Mouse (Mus musculus): Measurements from ENCODE around the gene Gm7137.
"Not testable (repeated sequence)": the region's sequence is repeated elsewhere in the genome, so short reads cannot be mapped to it uniquely, and the experiment has no call there.

The Gm7137 gene

DNA sequence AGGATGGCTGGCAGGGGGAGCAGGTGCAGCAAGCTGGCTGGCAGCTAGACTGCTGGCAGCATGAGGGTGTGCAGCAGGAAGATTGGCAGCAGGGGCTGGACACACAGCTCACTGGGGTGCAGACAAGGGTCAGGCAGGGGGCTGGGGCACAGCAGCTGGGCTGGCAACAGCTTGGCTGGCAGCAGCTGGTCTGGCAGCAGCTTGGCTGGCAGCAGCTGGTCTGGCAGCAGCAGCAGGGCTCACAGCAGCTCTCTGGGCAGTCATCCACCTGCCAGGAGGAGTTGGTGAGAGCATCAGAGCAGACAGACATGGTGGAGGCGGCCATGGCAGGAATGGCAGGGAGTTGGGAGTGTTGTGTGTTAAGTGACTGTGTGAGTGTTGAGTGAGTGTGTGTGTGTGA is at the start of gene Gm7137:
Gene Gm7137, minus strand, starts transcription at position 325 of the 400 bp plus-strand sequence.
- DNase-seq = not testable (repeated sequence)

DNA sequence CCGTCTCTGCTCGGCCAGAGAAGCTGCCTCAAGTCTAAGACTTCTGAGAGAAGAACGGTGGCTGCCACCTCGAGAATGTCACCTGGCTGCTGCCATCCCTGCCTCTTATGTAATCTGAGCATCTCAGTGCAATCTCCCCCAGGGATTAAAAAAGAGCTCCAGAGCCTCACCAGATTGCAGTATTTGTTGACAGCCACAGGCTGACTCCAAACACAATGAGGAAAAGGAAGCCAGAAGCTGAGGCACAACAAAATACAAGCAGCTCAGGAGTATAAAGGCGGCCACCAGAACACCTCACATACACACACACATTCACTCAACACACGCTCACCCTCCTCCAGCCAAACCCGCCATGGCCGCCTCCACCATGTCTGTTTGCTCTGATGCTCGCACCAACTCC is 47.6 kb upstream of the Gm7137 start, which contains the start of gene Krtap10-10:
Gene Krtap10-10, plus strand, starts transcription at position 301 of the 400 bp plus-strand sequence.
- DNase-seq = no peak

DNA sequence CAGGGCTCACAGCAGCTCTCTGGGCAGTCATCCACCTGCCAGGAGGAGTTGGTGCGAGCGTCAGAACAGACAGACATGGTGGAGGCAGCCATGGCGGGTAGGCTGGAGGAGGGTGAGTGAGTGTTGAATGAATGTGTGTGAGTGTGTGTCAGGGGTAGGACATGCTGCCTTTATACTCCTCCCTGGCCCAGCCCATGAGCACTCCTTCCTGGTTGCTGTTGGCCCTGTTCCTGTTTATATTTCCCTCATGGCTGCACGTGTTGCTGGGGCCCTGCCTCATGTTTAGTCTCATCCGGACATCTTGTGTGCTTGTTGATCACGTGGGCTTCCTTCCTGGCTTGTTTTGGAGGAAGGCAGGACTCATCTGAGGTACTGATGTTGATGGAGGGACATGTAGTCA is 39.0 kb upstream of the Gm7137 start, which contains the start of gene Krtap10-4:
Gene Krtap10-4, minus strand, starts transcription at position 145 of the 400 bp plus-strand sequence.
- no peak for DNase-seq

DNA sequence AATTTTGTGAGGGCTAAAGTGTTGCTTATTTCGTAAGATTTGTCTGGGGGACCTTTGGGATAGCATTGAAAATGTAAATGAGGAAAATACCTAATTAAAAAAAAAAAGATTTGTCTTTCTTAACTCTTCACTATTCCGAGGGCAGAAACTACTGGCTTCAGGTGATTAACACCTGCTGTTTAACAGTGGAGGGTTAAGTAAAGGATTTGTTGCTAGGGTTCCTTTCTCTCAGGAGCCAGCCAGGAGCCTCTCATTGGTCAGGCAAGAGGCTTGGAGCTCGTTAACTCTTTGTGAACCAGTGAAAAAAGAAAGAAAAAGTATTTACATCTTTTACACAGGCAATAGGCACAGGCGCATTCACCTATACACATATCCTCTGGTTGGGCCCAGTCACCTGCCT is 31.2 kb upstream of the Gm7137 start:
- no peak for DNase-seq

DNA sequence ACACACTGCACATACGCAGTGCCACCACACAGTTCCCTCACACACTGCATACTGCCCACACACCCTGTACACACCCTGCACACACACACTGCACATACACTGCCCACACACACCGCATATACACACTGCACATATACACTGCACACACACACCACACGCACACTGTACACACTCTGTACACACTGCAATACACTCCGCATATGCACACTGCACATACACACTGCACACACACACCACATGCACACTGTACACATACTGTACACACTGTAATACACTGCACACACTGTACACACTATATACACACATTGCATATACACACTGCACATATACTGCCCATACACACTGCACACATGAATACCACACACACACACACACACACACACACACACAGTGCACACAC is 30.5 kb upstream of the Gm7137 start:
- DNase-seq = no peak

DNA sequence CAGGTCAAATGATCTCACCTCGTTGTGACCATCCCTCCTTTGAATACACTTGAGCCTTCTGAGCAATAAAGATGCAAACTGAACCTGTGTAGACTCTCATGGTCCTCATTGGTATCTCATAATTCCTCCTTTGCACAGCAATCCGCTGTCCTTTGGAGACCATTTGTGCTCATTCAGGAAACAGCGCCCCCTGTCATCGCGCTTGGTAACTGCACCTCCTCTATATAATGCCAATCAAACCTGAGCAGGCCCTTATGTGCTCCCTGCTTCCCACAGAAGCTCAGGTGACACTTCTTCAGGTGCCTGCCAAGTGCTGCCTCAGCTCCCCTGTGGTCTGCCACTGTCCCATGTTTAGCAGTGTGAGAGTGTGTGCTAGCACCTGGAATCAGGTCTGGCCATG is 27.5 kb upstream of the Gm7137 start:
- DNase-seq = peak; percentile 18

DNA sequence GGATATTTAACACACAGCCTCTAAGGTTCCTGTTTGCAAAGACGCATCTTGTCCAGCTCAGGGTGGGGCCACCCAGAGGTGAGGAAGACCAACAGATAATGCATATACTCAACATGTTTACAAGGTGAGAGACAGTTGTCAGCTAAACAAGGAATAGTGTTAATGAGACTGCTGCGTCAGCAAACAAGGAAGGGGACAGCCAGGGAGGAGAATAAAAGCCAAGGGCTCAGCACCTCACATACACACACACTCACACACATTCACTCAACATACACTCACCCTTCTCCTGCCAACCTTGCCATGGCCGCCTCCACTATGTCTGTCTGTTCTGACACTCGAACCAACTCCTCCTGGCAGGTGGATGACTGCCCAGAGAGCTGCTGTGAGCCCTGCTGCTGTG is 26.4 kb upstream of the Gm7137 start, which contains the start of gene Gm2696:
Gene Gm2696, plus strand, starts transcription at position 301 of the 400 bp plus-strand sequence.
- no peak for DNase-seq

DNA sequence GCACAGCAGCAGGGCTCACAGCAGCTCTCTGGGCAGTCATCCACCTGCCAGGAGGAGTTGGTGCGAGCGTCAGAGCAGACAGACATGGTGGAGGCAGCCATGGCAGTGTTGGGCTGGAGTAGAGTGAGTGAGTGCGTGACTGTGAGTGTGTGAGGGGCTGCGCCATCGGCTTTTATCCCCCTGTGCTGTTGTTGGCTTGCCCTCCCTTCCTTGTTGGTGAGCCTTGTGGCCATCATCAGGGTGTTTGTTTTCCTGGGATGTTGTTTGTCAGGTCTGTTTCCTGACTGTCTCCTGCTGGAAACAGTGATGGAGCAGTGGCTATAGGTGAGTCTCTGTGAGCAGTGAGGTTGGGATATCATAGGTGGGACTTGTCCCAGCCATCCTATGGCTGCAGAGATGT is 23.7 kb upstream of the Gm7137 start, which contains the start of gene Gm9507:
Gene Gm9507, minus strand, starts transcription at position 101 of the 400 bp plus-strand sequence.
- no peak for DNase-seq

DNA sequence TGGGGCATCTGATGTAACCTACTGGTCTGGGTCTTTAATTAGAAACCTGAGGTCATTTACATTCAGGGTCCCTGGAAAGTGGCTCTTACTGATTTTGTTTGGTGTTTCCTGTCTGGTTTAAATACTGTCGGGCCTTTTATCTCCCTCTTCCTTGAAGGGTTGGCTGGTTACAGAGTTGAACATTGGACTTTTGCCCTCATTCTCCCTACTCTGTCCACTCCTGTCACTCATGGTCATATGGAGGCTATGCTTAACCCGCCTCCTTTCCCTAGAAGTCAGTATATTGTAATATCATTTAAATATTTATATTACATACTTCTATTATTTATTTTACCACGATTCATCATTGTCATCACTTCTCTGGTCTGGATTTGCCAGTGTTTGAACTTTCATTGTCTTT is 16.1 kb upstream of the Gm7137 start:
- no peak for DNase-seq

DNA sequence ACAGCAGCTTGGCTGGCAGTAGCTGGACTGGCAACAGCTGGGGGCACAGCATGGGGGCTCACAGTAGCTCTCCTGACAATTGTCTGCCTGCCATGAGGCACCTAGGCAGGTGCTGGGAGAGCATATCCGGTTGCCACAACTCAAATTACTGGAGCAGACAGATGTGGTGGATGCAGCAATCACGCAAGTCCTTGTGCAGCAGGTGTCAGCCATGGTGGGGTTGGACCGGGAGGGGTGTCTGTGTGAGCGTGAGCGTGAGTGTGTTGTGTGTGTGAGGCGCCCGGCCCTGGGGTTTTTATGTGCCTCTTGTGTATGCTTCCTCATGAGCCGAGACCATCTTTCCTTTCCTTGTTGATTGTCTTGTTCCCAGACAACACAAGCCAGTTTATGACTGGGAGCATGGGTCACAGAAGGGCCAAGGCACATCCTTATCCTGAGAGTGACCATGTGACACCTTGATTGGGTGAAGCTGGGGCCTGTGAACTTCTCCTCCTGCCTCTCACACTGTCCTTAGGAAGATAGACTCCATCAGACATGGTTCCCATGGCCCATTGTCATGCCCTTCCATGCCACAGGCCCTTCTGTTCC is 11.0 kb upstream of the Gm7137 start, which contains the start of gene Gm19668:
Gene Gm19668, minus strand, starts transcription at position 213 of the 588 bp plus-strand sequence.
- no peak for DNase-seq

DNA sequence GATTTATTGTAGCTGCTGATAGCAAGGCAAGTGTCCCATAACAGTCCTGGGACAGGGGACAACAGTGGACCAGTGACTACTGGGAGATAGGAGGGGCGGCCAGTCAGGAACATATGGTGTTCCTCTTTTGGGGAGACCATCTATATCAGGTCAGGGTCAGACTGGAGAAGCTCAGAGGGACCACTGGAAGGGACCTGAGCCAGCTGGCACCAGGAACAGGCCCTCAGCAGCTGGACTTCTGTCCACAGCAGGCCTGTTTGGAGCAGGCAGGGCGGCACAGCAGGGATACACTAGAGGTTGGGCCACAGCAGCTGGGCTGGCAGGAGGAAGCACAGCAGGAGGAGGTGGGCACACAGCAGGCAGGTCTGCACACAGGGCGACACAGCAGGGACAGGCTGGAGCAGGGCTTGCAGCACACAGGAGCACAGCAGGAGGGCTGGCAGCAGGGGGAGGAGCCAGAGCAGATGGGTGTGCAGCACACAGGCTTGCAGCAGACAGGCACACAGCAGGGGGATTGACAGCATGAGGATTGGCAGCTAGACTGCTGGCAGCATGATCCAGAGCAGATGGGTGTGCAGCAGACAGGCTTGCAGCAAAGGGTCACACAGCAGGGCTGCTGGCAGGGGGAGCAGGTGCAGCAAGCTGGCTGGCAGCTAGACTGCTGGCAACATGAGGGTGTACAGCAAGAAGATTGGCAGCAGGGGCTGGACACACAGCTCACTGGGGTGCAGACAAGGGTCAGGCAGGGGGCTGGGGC is 10.3 kb upstream of the Gm7137 start:
- DNase-seq = not testable (repeated sequence)

DNA sequence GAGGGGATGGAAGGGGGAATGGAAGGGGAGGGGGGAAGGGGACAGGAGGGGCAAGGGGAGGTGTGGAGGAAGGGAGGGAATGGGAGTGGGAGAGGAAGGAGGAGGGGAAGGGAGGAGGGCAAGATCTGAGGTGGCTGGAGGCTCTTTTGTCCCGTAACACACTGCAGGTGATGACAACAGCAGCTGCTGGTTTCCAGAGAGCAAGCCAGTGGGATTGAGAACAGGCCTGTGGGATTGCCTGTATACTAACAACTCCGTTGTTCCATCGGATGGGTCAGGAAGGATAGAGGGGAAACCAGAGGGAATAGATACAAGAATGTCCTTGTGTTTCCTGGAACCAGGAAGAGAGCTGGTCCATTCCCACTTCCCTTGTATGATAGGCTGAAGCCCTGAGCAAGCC is 9.7 kb upstream of the Gm7137 start:
- DNase-seq = no peak

DNA sequence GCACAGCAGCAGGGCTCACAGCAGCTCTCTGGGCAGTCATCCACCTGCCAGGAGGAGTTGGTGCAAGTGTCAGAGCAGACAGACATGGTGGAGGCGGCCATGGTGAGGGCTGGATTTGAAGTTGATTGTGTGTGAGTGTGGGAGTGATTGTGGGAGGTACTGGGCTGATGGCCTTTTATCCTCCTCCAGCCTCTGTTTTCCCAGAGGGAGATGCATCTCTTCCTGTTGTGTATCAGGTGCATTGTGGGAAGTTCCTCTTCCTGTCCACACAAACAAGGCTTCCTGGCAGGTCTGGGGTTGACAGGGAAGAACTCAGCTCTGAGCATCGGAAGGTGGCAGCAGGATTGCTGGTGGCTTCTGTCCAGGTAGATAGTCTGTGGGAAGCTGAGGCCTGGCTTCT is 7.0 kb upstream of the Gm7137 start, which contains the start of gene Gm9639:
Gene Gm9639, minus strand, starts transcription at position 101 of the 400 bp plus-strand sequence.
- no peak for DNase-seq

DNA sequence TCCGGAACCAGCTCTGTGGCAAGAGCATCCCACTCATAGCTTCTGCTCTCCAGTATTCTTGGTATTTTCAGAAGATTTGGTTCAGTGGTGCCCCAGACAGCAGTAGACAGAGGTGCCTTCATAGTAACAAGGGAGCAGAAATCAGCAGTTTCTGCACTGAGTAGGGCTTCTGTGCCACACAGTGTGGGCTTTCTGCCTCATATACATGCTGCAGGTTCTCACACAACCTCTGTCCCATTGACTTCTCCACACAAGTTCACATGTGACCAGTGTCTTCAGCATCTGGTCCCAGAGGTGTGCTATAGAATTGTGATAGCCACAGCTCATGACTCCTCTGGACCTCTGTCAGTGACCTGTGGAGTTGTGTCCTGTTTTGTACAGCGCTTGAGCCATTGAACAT is 621 bp upstream of the Gm7137 start:
- DNase-seq = no peak

DNA sequence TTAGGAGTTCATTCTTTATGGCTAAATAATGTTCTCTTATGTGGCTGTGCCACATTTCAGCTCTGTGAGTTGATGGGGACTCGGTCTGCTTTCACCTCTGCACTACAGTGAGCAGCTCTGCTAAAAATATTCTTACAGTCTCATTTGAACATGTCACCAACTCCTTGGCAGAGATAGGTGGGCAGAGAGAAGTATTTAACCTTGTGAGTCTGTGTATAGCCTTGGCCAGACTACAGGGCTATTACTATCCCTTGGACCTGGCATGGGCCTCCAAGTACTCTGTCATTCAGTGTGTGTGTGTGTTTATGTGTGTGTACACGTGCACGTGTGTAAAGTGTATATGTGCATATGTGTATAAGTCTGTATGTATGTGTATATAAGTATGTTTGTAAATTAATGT is 4.6 kb downstream of the Gm7137 start:
- not testable (repeated sequence) for DNase-seq

DNA sequence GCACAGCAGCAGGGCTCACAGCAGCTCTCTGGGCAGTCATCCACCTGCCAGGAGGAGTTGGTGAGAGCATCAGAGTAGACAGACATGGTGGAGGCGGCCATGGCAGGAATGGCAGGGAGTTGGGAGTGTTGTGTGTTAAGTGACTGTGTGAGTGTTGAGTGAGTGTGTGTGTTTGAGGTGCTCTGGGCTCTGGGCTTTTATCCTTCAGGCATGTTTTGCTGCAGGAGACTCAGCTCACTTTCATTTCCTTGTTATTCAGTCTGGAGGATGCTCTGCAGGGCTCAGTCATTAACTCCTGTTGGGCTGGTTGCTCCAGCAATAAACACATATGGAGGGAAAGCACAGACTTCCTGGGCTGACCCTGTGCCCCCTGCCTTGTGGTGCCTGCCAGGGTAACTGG is 5.6 kb downstream of the Gm7137 start, which contains the start of gene Gm3250:
Gene Gm3250, minus strand, starts transcription at position 101 of the 400 bp plus-strand sequence.
- not testable (repeated sequence) for DNase-seq

DNA sequence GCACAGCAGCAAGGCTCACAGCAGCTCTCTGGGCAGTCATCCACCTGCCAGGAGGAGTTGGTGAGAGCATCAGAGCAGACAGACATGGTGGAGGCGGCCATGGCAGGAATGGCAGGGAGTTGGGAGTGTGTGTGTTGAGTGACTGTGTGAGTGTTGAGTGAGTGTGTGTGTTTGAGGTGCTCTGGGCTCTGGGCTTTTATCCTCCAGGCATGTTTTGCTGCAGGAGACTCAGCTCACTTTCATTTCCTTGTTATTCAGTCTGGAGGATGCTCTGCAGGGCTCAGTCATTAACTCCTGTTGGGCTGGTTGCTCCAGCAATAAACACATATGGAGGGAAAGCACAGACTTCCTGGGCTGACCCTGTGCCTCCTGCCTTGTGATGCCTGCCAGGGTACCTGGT is 11.2 kb downstream of the Gm7137 start, which contains the start of gene Gm7138:
Gene Gm7138, minus strand, starts transcription at position 101 of the 400 bp plus-strand sequence.
- not testable (repeated sequence) for DNase-seq

DNA sequence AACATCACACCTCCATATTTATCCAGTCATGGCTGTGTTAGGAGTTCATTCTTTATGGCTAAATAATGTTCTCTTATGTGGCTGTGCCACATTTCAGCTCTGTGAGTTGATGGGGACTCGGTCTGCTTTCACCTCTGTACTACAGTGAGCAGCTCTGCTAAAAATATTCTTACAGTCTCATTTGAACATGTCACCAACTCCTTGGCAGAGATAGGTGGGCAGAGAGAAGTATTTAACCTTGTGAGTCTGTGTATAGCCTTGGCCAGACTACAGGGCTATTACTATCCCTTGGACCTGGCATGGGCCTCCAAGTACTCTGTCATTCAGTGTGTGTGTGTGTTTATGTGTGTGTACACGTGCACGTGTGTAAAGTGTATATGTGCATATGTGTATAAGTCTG is 15.9 kb downstream of the Gm7137 start:
- DNase-seq = not testable (repeated sequence)

DNA sequence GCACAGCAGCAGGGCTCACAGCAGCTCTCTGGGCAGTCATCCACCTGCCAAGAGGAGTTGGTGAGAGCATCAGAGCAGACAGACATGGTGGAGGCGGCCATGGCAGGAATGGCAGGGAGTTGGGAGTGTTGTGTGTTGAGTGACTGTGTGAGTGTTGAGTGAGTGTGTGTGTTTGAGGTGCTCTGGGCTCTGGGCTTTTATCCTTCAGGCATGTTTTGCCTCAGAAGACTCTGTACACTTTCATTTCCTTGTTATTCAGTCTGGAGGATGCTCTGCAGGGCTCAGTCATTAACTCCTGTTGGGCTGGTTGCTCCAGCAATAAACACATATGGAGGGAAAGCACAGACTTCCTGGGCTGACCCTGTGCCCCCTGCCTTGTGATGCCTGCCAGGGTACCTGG is 16.8 kb downstream of the Gm7137 start, which contains the start of gene Gm3238:
Gene Gm3238, minus strand, starts transcription at position 101 of the 400 bp plus-strand sequence.
- not testable (repeated sequence) for DNase-seq

DNA sequence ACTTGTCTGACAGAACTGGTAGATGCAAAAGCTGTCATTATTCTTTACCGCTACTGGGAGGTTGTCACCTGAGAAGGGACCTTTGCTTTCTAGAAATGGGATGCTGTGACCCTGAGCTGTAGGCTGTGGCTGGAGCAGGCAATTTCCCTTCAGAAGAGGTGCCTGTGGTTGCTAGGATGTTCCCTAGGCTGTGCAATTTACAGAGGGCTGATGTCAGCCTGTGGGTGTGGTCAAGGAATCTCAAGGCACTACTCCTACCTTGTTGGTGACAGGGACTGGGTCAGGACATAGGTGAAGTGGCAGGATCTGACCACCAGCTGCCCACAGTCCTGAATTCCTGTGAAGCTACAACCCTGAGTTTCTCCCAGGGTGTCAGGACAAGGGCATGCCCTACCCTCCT is 18.3 kb downstream of the Gm7137 start:
- no peak for DNase-seq

DNA sequence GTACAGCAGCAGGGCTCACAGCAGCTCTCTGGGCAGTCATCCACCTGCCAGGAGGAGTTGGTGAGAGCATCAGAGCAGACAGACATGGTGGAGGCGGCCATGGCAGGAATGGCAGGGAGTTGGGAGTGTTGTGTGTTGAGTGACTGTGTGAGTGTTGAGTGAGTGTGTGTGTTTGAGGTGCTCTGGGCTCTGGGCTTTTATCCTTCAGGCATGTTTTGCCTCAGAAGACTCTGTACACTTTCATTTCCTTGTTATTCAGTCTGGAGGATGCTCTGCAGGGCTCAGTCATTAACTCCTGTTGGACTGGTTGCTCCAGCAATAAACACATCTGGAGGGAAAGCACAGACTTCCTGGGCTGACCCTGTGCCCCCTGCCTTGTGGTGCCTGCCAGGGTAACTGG is 28.4 kb downstream of the Gm7137 start, which contains the start of gene Gm3233:
Gene Gm3233, minus strand, starts transcription at position 101 of the 400 bp plus-strand sequence.
- not testable (repeated sequence) for DNase-seq

DNA sequence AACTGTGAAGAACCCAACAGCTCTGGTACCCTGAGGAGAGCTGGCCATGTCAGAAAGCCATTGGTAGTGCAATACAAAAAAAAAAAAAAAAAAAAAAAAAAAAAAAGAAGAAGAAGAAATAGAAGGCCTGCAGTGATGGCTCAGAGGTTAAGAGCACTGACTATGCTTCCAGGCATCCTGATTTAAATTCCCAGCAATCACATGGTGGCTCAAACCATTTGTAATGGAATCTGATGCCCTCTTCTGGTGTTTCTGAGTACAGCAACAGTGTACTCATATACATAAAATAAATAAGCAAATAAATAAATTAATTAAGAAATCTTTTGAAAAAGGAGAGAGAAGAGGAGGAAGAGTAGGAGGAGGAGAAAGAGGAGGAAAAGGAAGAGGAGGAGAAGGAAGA is 34.6 kb downstream of the Gm7137 start:
- DNase-seq = no peak

DNA sequence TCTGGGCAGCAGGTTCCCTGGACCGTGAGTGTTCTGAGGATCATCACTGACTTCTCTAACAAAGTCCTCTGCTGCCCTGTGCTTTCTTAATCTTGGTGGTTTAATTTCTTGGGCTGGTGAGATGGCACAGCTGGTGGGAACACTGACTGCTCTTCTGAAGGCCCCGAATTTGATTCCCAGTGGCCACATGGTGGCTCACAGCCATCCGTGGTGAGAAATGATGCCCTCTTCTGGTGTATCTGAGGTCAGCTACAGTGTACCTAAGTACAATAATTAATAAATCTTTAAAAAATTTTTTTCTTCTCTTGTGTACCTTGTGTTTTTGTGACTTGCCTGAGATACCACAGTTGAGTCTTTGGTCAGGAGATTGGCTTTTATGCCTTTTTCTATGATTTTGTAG is 35.7 kb downstream of the Gm7137 start:
- not testable (repeated sequence) for DNase-seq
